Mouse (Mus musculus) liver, adult 2 months (tissue): Measurements from ENCODE around the gene Sidt1.

Experiments used
- CTCF ChIP-seq: fragments of 200-500 bp; IDR thresholded peaks from 2 replicates; pipeline ENCODE4 v1.5.1; 2011; ENCODE audit warnings: low read depth, low read length, control low read depth
- POLR2A ChIP-seq: fragments of 200-500 bp; IDR thresholded peaks from 2 replicates; pipeline ENCODE4 v1.6.1; 2011; ENCODE audit warnings: low read length, control low read depth; ENCODE audit not compliant: insufficient read depth; ENCODE audit errors: extremely low read depth

DNA sequence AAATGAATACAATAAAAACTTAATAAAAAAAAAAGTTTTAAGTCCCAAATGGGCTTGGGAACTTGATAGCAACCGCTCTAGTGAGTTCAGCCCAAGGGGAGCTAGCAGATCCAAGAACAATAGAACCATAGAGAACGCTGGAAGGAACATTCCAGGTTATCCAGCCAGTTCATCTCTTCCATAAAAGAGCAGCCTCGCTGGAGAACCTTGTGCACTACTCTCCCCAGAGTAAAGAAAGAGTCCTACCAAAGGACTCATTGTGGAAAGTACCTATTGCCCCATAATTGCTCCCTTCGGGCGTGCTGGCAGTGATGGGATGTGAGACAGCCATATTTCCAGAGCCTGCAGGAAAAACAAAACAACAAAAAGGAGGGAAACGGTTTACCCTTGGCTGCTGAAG lies 63.4 kb downstream of the Sidt1 start:
- TF ChIP-seq CTCF (no peak), POLR2A (no peak)
